Mouse (Mus musculus): Measurements from ENCODE around the gene Nr2c1.

The Nr2c1 gene

DNA sequence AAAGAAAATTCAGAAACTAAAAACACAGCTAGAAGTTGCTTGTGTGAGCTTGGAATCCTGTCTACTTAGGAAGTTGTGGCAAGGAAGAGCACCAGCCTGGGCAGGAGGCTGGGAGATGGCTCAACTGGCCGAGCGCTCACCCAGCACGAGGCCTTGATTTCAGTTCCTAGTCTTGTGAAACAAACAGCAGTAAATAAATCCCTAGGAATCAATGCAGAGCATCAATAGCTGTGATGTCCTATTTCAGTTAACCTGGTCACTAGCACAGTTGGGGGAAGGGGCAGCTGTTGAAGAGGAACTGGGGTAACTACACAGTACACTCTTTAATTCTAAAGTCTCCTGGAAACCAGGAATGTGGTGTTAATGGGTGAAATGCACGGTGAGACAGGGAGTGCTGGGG lies 57.1 kb downstream of the Nr2c1 start:
- DNase-seq (ENCODE audit: low spot score in 2 of 2): no peak

GRCm38 (mm10) chr10:94210718-94211618 lies 63.1 kb downstream of the Nr2c1 start:
- no peak for DNase-seq (ENCODE audit: low spot score in 2 of 2)

DNA sequence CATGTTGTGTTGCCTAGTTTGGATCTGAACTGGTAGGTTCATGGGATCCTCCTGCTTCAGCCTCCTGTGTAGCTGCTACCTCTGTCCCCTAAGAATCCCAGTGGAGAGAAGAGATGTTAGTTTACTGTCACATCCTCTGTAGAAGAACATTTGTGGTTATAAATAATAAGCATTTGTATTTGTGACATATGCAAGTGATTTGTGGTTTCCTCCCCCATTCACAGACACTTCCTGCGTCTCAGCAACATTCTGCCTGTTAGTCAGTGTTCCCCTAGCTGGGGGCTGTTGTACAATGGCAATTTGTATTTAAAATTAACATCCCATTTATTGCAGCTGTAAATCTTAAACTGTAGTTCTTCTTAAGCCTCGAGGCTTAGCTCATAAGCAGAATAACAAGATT lies 63.9 kb downstream of the Nr2c1 start:
- no peak for DNase-seq (ENCODE audit: low spot score in 2 of 2)

- no peak for DNase-seq (ENCODE audit: low spot score in 2 of 2)
Observed at GRCm38 (mm10) chr10:94225026-94225750, 77.4 kb downstream of the Nr2c1 start.

DNA sequence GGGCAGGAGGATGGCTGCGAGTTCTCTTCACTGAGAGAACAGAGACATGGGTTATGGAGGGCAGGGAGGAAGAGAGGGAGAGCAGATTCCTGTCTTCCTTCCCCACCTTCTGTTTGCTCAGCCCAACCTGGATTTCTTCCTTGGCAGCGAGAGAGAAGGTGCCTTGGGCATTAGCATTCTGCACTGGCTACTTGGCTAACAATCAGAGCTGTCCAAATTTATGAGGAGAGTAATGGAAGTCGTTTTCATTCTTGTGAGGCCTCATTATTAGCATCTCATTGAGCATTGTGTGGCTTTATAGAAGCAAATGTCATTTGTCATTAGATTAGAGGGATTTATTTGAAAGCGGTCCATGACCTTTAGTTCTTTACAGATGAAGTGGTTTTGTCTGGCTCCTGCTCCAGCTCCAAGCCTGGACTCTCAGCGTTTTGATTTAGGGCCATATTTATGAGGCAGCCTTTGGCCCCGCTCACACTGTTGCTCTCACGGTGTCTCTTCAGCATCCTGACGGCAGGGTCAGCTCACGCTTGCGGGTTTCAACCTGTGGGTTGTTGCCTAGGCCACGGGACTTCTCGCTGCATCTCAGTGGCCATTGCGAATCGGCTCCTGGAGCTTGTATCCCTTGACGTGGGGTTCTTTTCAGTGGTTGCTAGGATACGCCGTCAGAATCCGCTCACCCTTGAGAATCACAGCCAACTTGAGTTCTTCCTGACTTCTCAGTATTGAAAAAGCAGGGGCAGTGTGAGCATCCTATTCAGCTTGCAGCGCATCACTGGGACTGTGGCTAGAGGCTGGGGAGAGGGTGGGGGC lies 82.6 kb downstream of the Nr2c1 start:
- no peak for DNase-seq (ENCODE audit: low spot score in 2 of 2)

DNA sequence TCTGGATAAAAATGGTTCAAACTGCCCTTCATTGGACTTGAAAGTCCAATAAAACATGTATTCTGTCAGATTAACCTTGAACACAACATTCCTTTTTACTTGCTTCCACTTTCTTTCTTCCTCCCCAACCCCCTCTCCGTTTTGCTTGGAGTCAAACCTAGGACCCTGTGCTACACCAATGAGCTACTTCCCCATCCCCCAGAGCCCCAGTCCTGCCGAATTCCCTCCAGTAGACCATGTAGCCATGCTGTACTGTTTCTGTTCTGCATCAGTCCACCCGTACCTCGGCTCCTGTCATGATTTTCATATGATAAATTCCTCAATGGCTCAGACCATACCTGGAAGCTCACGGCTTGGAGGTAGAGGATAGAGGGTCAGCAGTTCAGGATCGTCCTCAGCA lies 83.2 kb downstream of the Nr2c1 start:
- no peak for DNase-seq (ENCODE audit: low spot score in 2 of 2)

- DNase-seq (ENCODE audit: low spot score in 2 of 2): no peak
Observed at GRCm38 (mm10) chr10:94235200-94235599, 87.4 kb downstream of the Nr2c1 start.

- no peak for DNase-seq (ENCODE audit: low spot score in 2 of 2)
Observed at GRCm38 (mm10) chr10:94241346-94241745, 93.5 kb downstream of the Nr2c1 start.
